Mouse (Mus musculus): ENCODE data around the gene Car7. TPM values are rescaled to one million over a fixed set of nuclear protein-coding genes. Genes with fewer than 3 reads are reported as not detected.

Gene Car7
- total RNA-seq (2017), result 2.2 and 2.4 TPM in 2 replicates

GRCm38 (mm10) chr8:104533971-104534778 lies at the start of gene Car7, which contains the start of gene Nae1:
Car7 (plus strand) TSS chr8:104534689.
Nae1 (minus strand) TSS chr8:104534637.
- peak; percentile 88 for ATAC-seq (ENCODE audit: extremely low read depth, insufficient number of reproducible peaks, low FRiP score, poor library complexity, severe bottlenecking)

DNA sequence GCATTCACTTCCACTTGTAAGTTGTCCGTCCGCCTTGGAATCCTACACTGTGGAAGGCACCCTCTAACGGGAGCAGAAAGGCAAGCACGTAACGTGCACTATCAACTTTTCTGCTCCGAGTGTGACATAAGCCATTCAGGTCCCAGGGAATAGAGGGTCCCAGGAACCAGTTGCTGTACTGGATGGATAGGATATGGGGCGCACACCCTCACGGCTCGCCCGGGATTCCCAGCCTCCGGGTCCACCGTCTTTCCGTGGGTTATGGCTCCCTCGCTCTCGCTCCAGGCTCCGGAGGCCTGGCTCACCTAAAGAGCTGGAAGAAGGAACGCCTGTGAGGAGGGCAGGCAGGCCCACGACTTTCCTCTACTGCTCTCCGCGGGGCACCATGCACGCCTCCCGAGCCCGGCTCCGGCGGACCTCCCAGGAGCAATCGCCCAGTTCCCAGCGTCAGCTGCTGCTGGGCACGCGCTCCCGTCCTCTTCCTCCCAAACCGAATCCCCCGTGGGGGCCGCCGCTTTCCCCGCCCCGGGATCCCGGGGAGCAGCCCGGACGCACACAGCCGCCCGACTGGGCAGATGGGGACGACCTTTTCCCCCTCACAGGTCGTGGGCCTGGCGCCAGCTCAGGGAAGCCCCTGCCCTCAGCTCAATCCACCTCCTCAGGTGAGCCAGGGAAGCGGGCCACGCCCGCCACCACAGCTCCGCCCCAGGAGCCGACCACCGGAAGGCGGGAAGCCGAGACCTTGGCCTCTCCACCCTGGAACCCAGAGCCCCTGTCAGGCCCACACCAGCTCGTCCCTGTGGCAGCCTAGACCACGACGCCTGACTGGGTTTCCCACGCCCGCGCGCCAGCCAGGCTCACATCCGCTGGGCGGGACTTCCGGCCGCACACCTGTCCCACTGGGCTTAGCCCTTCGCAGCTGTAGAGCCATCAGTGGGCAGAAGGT lies 25.2 kb upstream of the Car7 start, which contains the start of gene Terb1:
Terb1 (minus strand) TSS at position 850 of the 946 bp plus-strand sequence.
- ATAC-seq (ENCODE audit: extremely low read depth, insufficient number of reproducible peaks, low FRiP score, poor library complexity, severe bottlenecking), result peak; percentile 80

GRCm38 (mm10) chr8:104510134-104510533 lies 24.4 kb upstream of the Car7 start:
- no peak for ATAC-seq (ENCODE audit: extremely low read depth, insufficient number of reproducible peaks, low FRiP score, poor library complexity, severe bottlenecking)

DNA sequence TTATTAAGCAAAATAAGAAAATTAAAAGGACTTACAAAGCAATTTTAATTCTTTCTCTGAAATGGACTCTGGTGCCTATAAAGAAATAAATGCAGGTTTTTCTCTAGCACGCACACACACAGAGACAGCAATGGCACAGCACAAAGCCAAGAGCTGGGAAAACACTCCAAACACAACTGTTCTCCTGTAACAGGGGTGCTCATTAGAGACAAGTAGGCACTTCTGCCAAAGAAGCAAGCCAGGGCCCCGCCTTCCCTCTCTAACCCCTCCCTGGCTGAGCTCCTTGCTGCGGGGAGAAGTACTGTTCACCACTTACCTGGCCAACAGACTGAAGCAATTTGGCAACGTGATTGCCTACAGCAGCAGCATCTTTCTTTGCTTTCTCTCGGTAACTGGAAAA lies 16.6 kb upstream of the Car7 start:
- no peak for ATAC-seq (ENCODE audit: extremely low read depth, insufficient number of reproducible peaks, low FRiP score, poor library complexity, severe bottlenecking)

DNA sequence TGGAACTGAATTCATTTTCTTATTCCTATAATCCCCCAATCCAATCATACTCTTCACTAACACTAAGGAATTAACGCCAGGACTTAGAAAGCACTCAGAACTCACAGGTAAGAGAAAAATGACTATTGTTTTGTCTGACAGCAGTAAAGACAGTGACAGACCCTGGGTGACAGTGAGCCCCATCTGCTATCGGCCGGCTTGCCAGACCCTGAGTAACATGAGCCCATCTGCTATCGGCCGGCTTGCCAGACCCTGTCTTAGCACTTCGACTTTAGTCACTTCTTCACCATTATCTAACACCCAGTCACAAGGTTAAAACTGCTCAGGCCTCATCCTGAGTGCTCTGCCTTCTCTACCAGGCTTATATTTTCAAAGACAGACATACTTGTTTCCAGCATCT lies 4.8 kb upstream of the Car7 start:
- ATAC-seq (ENCODE audit: extremely low read depth, insufficient number of reproducible peaks, low FRiP score, poor library complexity, severe bottlenecking), result no peak

- no peak for ATAC-seq (ENCODE audit: extremely low read depth, insufficient number of reproducible peaks, low FRiP score, poor library complexity, severe bottlenecking)
These were observed 938 bp upstream of the Car7 start for GRCm38 (mm10) chr8:104533551-104533950.

DNA sequence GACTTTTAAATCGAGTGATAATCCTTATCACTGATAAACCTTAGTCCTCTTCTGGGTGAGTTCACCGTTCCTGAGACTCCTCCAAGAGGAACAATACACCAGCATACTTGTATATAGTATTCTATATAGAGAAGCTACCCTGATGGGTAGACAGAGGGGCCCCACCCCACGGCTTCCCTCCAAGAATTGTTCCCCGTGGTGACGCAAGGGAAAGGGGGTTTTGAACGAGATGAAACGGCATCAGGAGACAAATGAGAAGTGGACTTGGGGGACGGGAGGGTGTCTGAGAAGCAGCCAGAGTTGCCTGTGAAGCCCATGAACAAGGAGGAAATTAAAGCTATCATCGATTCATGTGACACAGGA lies 271 bp downstream of the Car7 start:
- ATAC-seq (ENCODE audit: extremely low read depth, insufficient number of reproducible peaks, low FRiP score, poor library complexity, severe bottlenecking), result peak; percentile 11

DNA sequence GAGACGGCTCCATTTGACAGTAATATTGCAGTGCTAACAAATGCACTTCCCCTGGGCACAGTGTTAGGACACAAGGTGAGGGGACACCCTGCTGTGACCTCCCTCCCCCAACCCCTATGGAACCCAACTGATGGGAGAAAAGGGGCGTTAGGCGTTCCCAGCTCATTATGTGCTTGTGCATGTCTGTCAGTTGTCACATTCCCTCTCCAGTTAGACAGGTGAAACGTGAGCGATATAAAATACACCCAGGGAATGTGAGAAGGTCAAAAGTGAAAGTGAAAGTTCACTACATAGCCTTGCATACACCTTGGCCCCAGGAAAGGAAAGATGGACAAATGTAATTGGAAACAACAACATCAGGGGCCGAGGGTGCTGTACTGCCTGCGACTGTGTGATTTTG lies 889 bp downstream of the Car7 start:
- ATAC-seq (ENCODE audit: extremely low read depth, insufficient number of reproducible peaks, low FRiP score, poor library complexity, severe bottlenecking), result no peak

DNA sequence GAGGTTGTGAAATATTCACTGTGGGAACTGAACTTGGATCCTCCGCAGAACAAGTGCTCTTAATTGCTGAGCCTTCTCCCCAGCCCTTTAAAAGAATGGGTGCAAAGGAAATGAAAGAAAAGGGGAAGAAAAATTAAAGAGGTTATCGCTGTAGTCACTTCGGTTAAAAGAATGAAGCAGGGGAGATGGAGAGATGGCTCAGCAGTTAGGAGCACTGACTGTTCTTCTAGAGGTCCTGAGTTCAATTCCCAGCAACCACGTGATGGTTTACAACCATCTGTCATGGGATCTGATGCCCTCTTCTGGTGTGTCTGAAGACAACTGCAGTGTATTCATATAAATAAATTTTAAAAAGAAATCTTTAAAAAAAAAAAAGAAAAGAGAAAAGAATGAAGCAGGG lies 1.5 kb downstream of the Car7 start:
- no peak for ATAC-seq (ENCODE audit: extremely low read depth, insufficient number of reproducible peaks, low FRiP score, poor library complexity, severe bottlenecking)

- ATAC-seq (ENCODE audit: extremely low read depth, insufficient number of reproducible peaks, low FRiP score, poor library complexity, severe bottlenecking), result no peak
These were observed 4.4 kb downstream of the Car7 start for GRCm38 (mm10) chr8:104538896-104539295.

GRCm38 (mm10) chr8:104539566-104539965 lies 5.1 kb downstream of the Car7 start:
- ATAC-seq (ENCODE audit: extremely low read depth, insufficient number of reproducible peaks, low FRiP score, poor library complexity, severe bottlenecking), result no peak

GRCm38 (mm10) chr8:104540238-104540637 lies 5.7 kb downstream of the Car7 start:
- ATAC-seq (ENCODE audit: extremely low read depth, insufficient number of reproducible peaks, low FRiP score, poor library complexity, severe bottlenecking), result no peak

DNA sequence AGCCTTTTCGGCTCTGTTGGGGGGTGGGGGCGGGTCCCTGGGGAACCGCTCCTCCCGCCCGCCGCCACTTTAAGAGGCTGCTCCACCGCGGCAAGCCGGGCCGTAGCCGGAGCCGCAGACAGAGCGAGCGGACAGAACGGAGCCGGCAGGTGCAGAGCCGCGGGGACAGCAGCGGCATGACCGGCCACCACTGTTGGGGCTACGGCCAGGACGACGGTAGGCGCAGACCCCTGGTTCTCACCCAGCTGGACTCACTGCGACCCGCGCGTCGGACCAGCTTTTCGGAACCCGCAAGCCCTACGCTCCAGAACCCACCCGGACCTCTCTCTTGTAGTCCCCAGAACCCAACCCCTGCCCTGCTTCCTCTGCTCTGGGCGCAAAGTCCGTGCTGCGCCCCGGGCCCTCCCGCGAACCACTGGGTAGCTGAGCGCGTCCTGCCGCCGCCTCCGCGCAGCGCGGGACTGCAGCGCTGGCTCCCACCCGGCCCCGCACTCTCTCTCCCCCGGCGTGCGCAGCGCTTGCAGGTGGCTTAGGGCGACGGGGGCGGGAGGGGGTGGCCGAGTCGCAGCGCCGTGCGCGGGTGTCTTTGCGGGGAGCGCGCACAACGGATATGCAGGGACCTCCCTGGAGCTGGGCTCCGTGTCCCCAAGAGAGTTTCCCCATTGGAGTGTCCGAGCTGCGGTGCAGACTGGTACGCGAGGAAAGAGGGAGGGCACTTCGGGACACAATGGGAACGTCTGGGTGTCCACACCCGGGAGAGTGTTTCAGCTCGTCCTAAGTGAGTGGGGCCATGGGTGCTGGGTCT lies 6.4 kb downstream of the Car7 start:
- ATAC-seq (ENCODE audit: extremely low read depth, insufficient number of reproducible peaks, low FRiP score, poor library complexity, severe bottlenecking), result no peak

DNA sequence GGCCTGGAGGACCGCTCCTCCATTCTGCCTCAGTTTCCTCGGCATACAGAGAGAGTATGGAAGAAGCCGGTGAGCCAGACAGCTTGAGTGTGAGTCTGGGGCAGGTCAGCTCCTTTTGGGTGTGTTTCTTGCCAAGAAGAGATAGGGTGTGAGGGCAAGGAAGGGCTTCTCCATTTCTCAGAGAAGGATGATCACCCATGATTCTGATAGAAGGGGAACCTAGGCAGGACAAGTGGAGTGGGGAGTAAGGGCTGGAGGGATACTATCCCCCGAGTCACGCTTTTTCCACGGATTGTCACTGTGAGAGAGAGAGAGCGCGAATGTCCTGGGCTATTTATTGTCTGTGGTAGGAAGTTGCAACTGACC lies 7.0 kb downstream of the Car7 start:
- no peak for ATAC-seq (ENCODE audit: extremely low read depth, insufficient number of reproducible peaks, low FRiP score, poor library complexity, severe bottlenecking)

GRCm38 (mm10) chr8:104542160-104542559 lies 7.7 kb downstream of the Car7 start:
- ATAC-seq (ENCODE audit: extremely low read depth, insufficient number of reproducible peaks, low FRiP score, poor library complexity, severe bottlenecking), result no peak

DNA sequence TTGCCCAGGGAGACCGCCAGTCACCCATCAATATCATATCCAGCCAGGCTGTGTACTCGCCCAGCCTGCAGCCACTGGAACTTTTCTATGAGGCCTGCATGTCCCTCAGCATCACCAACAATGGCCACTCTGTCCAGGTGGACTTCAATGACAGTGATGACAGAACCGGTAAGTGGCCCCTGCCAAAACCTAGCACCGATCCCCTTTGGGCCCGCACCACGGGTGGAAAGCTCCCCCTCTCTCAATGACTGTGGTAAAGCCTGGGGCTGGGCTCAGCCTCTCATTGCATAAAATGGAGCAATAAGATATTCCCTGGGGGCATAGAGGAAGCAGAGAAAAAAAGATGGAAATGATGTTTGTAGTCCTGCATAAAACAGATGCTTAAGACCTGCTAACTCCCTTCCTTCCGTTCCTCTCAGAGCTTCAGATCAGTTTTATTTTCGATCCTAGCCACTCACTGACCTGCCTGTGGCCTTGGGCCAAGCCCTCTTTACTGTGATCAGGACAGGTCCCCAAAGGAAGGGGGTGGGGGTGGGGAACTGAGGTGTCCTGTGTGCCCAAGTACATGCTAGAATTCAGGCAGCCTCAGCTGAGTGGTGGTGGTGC lies 9.1 kb downstream of the Car7 start:
- no peak for ATAC-seq (ENCODE audit: extremely low read depth, insufficient number of reproducible peaks, low FRiP score, poor library complexity, severe bottlenecking)

DNA sequence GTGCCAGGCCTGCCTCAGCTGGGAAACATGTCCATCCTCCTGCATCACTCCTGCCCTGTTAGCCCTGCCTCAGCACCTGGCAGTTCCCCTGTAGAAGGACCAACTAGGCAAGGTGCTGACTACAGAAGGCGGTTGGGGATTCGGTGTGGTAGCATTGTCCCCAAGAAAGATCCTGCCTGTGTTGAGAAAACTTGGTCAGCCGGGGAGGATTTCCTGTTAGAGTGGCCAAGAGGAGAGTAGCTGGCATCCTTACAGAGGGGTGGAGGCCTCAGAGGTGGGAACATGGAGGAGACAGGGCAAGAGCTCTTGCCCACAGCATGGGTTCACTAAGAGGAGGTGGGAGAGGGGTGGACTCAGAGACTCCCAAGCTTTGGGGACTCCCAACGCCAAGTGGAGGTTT lies 20.7 kb downstream of the Car7 start:
- ATAC-seq (ENCODE audit: extremely low read depth, insufficient number of reproducible peaks, low FRiP score, poor library complexity, severe bottlenecking), result no peak

- ATAC-seq (ENCODE audit: extremely low read depth, insufficient number of reproducible peaks, low FRiP score, poor library complexity, severe bottlenecking), result no peak
These were observed 22.7 kb downstream of the Car7 start for GRCm38 (mm10) chr8:104557226-104557625.

DNA sequence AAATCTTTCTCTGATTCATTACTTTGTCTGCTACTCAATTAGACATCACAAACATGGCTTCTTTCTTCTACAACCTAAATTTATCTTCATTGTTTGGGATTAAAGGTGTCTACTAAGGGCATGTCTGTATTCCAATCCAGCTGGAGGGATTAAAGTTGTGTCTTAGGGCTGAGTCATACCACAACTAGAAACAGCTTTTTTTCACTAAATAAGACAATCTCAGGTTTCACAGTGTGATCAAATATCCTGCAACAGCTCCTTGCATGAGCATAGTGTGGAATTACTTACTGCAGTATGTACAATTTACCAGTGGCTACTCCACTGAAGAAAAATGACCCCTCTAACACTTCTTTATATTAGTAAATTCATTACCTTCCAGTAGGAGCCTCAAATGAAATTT lies 26.2 kb downstream of the Car7 start:
- no peak for ATAC-seq (ENCODE audit: extremely low read depth, insufficient number of reproducible peaks, low FRiP score, poor library complexity, severe bottlenecking)
